Mouse (Mus musculus) kidney, embryonic 16.5 days (tissue): ENCODE data around the gene Gm44503. TPM values are rescaled to one million over a fixed set of nuclear protein-coding genes. Genes with fewer than 3 reads are reported as not detected.

Experiments used
- ATAC-seq: fragments of 200-750 bp; cut with Nextera tagmentation; 2 replicates; pipeline ENCODE4 v1.8.0; 2017; ENCODE audit warnings: moderate TSS enrichment; ENCODE audit not compliant: low FRiP score, low TSS enrichment
- H3K27ac ChIP-seq: fragments of 300-500 bp; sonication (generic); 2 replicates; pipeline ENCODE4 v1.5.1; 2014; ENCODE audit warnings: low read length
- H3K27me3 ChIP-seq: fragments of 300-500 bp; sonication (generic); 2 replicates; pipeline ENCODE4 v1.6.1; 2014; ENCODE audit warnings: low read length, control low read depth, mixed read lengths; ENCODE audit not compliant: insufficient read depth
- H3K36me3 ChIP-seq: fragments of 300-500 bp; sonication (generic); 2 replicates; pipeline ENCODE4 v1.6.1; 2014; ENCODE audit warnings: low read length, control low read depth, mixed read lengths; ENCODE audit not compliant: insufficient read depth
- H3K4me1 ChIP-seq: fragments of 300-500 bp; sonication (generic); 2 replicates; pipeline ENCODE4 v1.6.1; 2014; ENCODE audit warnings: low read length, control low read depth, mixed read lengths; ENCODE audit not compliant: insufficient read depth
- H3K4me2 ChIP-seq: fragments of 300-500 bp; sonication (generic); replicated peaks from 2 replicates; pipeline ENCODE4 v1.6.1; 2014; ENCODE audit warnings: low read depth, low read length
- H3K4me3 ChIP-seq: fragments of 300-500 bp; sonication (generic); 2 replicates; pipeline ENCODE4 v1.5.1; 2014; ENCODE audit warnings: mild to moderate bottlenecking, low read length
- H3K9ac ChIP-seq: fragments of 300-500 bp; sonication (generic); replicated peaks from 2 replicates; pipeline ENCODE4 v1.6.1; 2014; ENCODE audit warnings: low read length
- H3K9me3 ChIP-seq: fragments of 300-500 bp; sonication (generic); 2 replicates; pipeline ENCODE4 v1.6.1; 2016; ENCODE audit warnings: low read length, control low read depth
- WGBS: fragments of 180-500 bp; shearing (Covaris S2); extraction: QIAGEN DNeasy Blood & Tissue Kit; methylation state at CpG from one replicate; pipeline ENCODE4 v1.1.7; 2014; 5-methylcytosine and 5-hydroxymethylcytosine counted together
- polyA plus RNA-seq: library from polyadenylated mRNA; unstranded; fragments of >200 nt; fragmentation: Nextera tagmentation; extraction: Ambion mirVana; gene quantifications from 2 replicates; pipeline ENCODE4 v1.2.1, GENCODE M21; 2015

Gene Gm44503
- polyA plus RNA-seq, 1 experiment from 2014 or later = not detected

DNA sequence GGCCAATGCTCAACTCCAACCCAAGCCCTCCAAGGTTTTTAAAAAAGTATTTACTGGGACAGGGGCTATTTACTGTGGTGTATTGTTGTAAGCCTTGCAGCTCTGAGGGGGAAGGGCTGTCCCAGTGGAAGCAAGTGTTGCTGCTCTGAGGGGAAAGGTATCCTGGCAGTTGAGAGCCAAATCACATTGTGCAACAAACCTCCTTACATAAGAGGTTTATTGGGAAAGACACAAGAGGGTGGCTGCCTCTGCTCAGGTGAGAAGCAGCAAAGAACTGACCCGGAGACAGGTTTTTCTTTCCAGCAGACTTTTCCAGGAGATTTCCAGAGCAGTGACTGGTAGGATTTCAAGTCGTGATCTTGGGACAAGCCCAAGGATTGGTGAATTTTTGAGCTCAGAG is 22.4 kb upstream of the Gm44503 start:
- no peak overlapping the region for H3K9ac ChIP-seq
- peaks cover 9% of the 10 kb centered on the region; the same call in 1 of the 2 replicates for H3K36me3 ChIP-seq
- no peak for ATAC-seq
- no peaks in the 10 kb centered on the region for H3K27me3 ChIP-seq
- no peak overlapping the region for H3K4me2 ChIP-seq
- no peaks in the 10 kb centered on the region for H3K4me1 ChIP-seq
- no peak overlapping the region for H3K27ac ChIP-seq
- 74% methylated on average over 2 of the region's 2 CpGs for WGBS
- H3K4me3 ChIP-seq = no peak overlapping the region
- no peaks in the 10 kb centered on the region for H3K9me3 ChIP-seq

DNA sequence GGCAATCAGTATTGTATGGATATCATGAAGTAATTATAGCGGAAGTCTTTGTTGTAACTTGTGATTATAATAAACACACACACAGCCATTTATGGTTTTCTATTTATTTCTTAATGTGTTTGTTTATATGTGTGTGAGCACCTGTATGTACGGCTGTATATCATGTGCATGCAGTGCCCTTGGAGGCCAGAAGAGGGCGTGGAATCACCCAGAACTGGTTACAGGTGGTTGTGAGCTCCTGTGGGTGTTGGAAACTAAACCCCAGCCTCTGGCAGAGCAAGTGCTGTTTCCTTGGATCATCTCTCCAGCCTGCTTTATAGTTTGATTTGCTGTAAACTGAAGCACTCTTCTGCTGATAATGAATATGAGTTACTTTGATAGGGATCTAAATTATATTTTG is 15.2 kb upstream of the Gm44503 start:
- Histone ChIP-seq H3K9ac (no peak overlapping the region), H3K4me2 (no peak overlapping the region), H3K4me1 (no peaks in the 10 kb centered on the region), H3K9me3 (peaks cover 7% of the 10 kb centered on the region; the same call in 1 of the 2 replicates), H3K27me3 (no peaks in the 10 kb centered on the region), H3K36me3 (peaks cover 26% of the 10 kb centered on the region), H3K27ac (no peak overlapping the region), H3K4me3 (no peak overlapping the region)
- ATAC-seq = no peak
- 65% methylated on average over 3 of the region's 3 CpGs for WGBS

DNA sequence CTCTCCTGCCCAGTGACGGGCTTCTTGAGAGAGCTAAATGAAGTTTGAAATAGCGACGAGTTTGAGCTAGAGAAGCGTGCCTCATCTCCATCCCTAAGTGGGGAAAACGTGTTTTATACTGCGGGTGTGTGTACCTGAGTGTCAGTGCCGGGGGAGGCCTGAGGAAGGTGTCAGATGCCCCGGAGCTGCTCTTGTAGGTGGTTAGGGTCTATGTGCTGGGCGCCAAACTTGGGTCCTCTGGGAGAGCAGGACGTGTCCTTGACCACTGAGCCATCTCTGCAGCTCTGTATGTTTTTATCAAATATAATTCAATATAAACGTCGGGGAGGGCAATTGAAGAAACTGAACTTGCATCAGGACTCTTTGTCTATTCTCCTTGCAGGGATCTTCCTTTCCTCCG is 14.4 kb upstream of the Gm44503 start:
- peaks cover 26% of the 10 kb centered on the region for H3K36me3 ChIP-seq
- no peak overlapping the region for H3K9ac ChIP-seq
- H3K4me1 ChIP-seq = no peaks in the 10 kb centered on the region
- H3K4me2 ChIP-seq = no peak overlapping the region
- no peak for ATAC-seq
- H3K27ac ChIP-seq = no peak overlapping the region
- H3K4me3 ChIP-seq = no peak overlapping the region
- H3K9me3 ChIP-seq = peaks cover 7% of the 10 kb centered on the region; the same call in 1 of the 2 replicates
- 88% methylated on average over 13 of the region's 13 CpGs for WGBS
- H3K27me3 ChIP-seq = no peaks in the 10 kb centered on the region

DNA sequence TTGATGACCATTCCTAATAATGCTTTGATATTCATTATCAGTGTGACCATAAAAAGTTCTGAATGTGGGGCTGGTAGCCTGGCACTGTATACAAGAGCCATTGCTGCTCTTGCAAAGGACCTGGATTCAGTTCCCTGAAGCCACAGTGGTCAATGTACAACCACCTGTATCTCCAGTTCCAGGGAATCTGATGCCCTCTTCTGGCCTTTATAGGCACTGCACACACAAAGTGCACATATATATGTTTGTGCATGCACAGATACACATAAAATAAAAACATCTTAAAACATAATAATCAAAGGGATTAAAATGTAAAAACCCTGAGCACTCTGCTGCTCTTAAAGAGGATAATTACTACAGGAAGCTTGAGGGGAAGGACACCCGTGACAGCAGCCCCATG is 11.6 kb upstream of the Gm44503 start:
- ATAC-seq = no peak
- 100% methylated on average over 1 of the region's 1 CpGs for WGBS
- no peak overlapping the region for H3K9ac ChIP-seq
- H3K4me1 ChIP-seq = no peaks in the 10 kb centered on the region
- H3K36me3 ChIP-seq = peaks cover 26% of the 10 kb centered on the region
- no peak overlapping the region for H3K4me3 ChIP-seq
- H3K27ac ChIP-seq = no peak overlapping the region
- peaks cover 7% of the 10 kb centered on the region; the same call in 1 of the 2 replicates for H3K9me3 ChIP-seq
- H3K4me2 ChIP-seq = no peak overlapping the region
- H3K27me3 ChIP-seq = no peaks in the 10 kb centered on the region

DNA sequence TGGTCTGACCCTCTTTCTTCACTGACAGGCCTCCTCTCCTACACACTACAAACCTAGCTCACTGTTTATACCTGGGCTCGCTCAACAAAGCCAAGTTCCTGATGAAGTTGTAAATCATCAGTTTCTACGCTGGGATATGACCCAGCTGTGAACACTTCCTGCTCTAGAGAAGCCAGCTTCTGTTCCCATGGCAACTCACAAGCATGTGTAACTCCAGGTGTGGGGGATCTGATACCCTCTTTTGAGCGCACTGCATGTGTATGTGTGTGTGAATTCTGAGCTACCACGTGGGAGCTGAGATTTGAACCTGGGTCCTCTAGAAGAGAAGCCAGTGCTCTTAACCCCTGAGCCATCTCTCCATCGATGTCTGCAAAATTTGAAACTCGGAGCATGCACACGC is 9.1 kb upstream of the Gm44503 start:
- WGBS = 47% methylated on average over 7 of the region's 7 CpGs
- Histone ChIP-seq H3K9me3 (peaks cover 7% of the 10 kb centered on the region; the same call in 1 of the 2 replicates), H3K4me2 (no peak overlapping the region), H3K4me3 (no peak overlapping the region), H3K4me1 (no peaks in the 10 kb centered on the region), H3K27ac (no peak overlapping the region), H3K27me3 (no peaks in the 10 kb centered on the region), H3K9ac (no peak overlapping the region), H3K36me3 (peaks cover 24% of the 10 kb centered on the region)
- ATAC-seq = no peak

DNA sequence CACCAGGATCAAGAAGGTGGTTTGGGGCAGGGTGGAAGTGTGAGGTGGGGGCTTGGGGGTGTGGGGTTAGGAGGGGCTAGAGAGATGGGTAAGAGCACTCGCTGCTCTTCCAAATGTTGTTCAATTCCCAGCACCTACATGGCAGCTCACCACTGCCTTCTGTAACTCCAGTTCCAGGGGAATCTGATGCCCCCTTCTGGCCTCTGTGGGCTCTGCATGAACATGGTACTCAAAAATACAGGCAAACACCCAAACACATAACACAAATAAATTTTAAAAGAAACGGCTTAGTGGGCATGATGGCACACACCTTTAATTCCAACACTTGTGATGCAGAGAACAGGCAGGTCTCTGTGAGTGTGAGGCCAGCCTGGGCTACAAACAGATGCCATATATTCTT is 3.9 kb upstream of the Gm44503 start:
- Histone ChIP-seq H3K27ac (no peak overlapping the region), H3K27me3 (no peaks in the 10 kb centered on the region), H3K4me1 (peaks cover 6% of the 10 kb centered on the region), H3K36me3 (no peaks in the 10 kb centered on the region), H3K4me2 (no peak overlapping the region), H3K9me3 (no peaks in the 10 kb centered on the region), H3K9ac (no peak overlapping the region), H3K4me3 (no peak overlapping the region)
- 48% methylated on average over 2 of the region's 2 CpGs for WGBS
- ATAC-seq = no peak

DNA sequence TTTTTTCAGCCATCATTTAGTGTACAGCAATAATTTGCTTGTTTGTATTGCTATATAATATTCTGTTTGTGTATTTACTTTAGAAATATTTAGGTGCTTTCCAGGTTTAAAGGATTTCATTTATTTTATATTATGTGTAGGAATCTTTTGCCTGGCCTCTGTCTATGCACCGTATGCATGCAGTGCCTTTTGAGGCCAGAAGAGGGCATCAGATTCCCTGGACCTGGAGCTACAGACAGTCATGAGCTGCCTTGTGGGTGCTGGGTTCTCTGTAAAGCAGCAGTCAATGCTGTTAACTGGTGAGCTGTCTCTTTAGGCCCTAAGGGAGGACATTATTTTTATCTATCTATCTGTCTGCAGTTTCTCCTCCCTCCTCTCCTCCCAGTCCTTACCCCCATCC is 3.1 kb upstream of the Gm44503 start:
- H3K9ac ChIP-seq = no peak overlapping the region
- no peaks in the 10 kb centered on the region for H3K27me3 ChIP-seq
- H3K9me3 ChIP-seq = no peaks in the 10 kb centered on the region
- WGBS = 12% methylated on average over 1 of the region's 1 CpGs
- H3K27ac ChIP-seq = no peak overlapping the region
- ATAC-seq = no peak
- H3K36me3 ChIP-seq = no peaks in the 10 kb centered on the region
- no peak overlapping the region for H3K4me2 ChIP-seq
- H3K4me1 ChIP-seq = peaks cover 6% of the 10 kb centered on the region
- no peak overlapping the region for H3K4me3 ChIP-seq

DNA sequence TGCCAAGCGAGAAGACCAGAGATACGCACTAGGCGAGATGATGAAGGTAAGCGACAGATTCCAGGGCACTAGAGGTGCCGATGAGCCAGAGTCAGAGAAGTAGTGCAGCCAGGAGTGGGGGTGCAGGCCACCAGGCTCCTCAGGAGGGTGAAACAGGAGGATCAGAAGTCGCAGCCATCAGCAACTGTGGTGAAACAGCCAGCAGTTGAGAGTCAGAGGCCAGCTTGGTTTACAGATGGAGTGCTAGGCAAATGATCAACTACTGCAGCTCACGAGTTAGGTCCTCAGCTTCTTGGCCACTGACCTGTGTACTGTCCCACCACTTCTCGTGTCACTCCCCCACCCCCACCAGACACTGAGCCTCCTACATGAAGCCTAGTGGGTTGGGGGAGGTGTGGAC is 2.7 kb downstream of the Gm44503 start:
- Histone ChIP-seq H3K9me3 (no peaks in the 10 kb centered on the region), H3K27ac (no peak overlapping the region; the same call in 1 of the 2 replicates), H3K4me1 (peaks cover 6% of the 10 kb centered on the region), H3K27me3 (no peaks in the 10 kb centered on the region), H3K4me2 (no peak overlapping the region), H3K4me3 (no peak overlapping the region), H3K36me3 (no peaks in the 10 kb centered on the region), H3K9ac (0 out of 2 replicates have a peak overlapping the region, but pooled peaks have one; percentile 26)
- ATAC-seq = peak; percentile 24; the same call in 1 of the 2 replicates
- 69% methylated on average over 8 of the region's 8 CpGs for WGBS

DNA sequence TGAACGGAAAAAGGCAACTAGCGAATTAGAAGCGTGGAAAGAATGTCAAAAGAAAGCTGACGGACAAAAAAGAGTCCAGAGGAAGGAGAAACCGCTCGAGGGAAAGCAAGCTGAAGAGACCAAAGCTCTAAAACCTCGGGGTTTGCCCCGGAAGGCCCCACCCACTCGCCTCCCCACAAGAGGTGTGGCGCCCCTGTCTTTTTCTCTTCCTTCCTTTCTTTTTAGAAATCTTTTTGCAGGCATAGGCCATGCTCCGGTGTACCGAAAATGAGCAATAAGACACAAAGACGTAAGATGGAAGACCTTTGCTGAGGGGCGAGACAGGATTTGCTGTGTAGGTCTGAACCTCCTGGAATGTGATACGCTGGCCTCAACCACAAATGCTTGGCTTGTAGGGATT is 3.3 kb downstream of the Gm44503 start:
- no peaks in the 10 kb centered on the region for H3K36me3 ChIP-seq
- peaks cover 6% of the 10 kb centered on the region for H3K4me1 ChIP-seq
- H3K27me3 ChIP-seq = no peaks in the 10 kb centered on the region
- H3K9me3 ChIP-seq = no peaks in the 10 kb centered on the region
- H3K27ac ChIP-seq = no peak overlapping the region; the same call in 1 of the 2 replicates
- no peak overlapping the region for H3K4me2 ChIP-seq
- no peak overlapping the region for H3K4me3 ChIP-seq
- 74% methylated on average over 15 of the region's 15 CpGs for WGBS
- ATAC-seq = no peak
- no peak overlapping the region for H3K9ac ChIP-seq

DNA sequence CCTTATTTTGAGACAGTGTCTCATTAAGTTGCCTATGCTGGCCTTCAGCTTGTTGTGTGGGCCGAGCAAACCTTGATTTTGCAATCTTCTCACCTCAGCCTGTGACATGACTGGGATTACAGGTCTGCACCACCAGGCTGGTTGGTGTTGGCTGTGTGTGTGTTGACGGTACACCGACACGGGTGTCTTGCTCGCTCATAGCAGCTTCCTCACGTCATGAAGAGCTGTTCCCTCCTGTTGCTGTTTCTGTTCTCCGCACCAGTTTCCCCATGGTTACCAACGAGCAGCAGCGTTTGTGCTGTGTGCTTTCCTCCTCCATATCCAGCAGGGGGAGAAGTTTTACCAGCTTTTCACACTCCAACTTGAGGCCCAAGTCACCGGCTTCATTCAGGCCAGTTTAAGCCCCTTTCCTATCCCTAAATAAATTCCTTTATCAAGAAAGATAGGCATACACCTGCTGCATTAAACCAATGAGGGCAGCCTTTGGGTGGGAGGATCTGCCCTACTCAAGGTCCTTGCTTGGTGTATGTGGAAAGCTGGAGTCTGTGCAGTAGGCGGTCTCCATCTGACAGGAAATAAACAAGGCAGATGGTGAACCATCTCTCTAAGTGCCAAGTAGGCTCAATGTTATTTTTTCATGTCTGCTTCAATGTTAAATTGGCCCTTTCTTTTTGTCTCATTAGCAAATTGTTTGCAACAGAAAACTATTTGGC is 9.9 kb downstream of the Gm44503 start:
- Histone ChIP-seq H3K27ac (no peak overlapping the region), H3K4me3 (no peak overlapping the region), H3K4me1 (no peaks in the 10 kb centered on the region), H3K36me3 (0 out of 2 replicates have a peak, but pooled peaks cover 3% of the 10 kb centered on the region), H3K4me2 (no peak overlapping the region), H3K9ac (no peak overlapping the region), H3K27me3 (no peaks in the 10 kb centered on the region), H3K9me3 (0 out of 2 replicates have a peak, but pooled peaks cover 3% of the 10 kb centered on the region)
- peak; percentile 63; the same call in 1 of the 2 replicates for ATAC-seq
- WGBS = 36% methylated on average over 11 of the region's 11 CpGs
